Mouse (Mus musculus) forebrain, embryonic 12.5 days (tissue): Measurements from ENCODE around the gene Nppc. TPM values are rescaled to one million over a fixed set of nuclear protein-coding genes. Genes with fewer than 3 reads are reported as not detected.

Experiments used
- ATAC-seq: fragments of 200-750 bp; cut with Nextera tagmentation; 2 replicates; pipeline ENCODE4 v1.8.0; 2017; ENCODE audit warnings: moderate TSS enrichment; ENCODE audit not compliant: low FRiP score
- H3K27ac ChIP-seq: fragments of 300-500 bp; sonication (generic); 2 replicates; pipeline ENCODE4 v1.5.1; 2016; ENCODE audit warnings: mild to moderate bottlenecking
- H3K27me3 ChIP-seq: fragments of 300-500 bp; sonication (generic); 2 replicates; pipeline ENCODE4 v1.6.1; 2016; ENCODE audit warnings: mild to moderate bottlenecking
- H3K36me3 ChIP-seq: fragments of 300-500 bp; sonication (generic); replicated peaks from 2 replicates; pipeline ENCODE4 v1.6.1; 2016; ENCODE audit warnings: mild to moderate bottlenecking
- H3K4me1 ChIP-seq: fragments of 300-500 bp; sonication (generic); 2 replicates; pipeline ENCODE4 v1.6.1; 2016
- H3K4me2 ChIP-seq: fragments of 300-500 bp; sonication (generic); 2 replicates; pipeline ENCODE4 v1.6.1; 2016; ENCODE audit warnings: mild to moderate bottlenecking, moderate library complexity
- H3K4me3 ChIP-seq: fragments of 300-500 bp; sonication (generic); replicated peaks from 2 replicates; pipeline ENCODE4 v1.5.1; 2016; ENCODE audit warnings: mild to moderate bottlenecking
- H3K9ac ChIP-seq: fragments of 300-500 bp; sonication (generic); 2 replicates; pipeline ENCODE4 v1.6.1; 2016; ENCODE audit warnings: mild to moderate bottlenecking
- H3K9me3 ChIP-seq: fragments of 300-500 bp; sonication (generic); 2 replicates; pipeline ENCODE4 v1.6.1; 2016
- WGBS: fragments of 180-500 bp; shearing (Covaris S2); methylation state at CpG from one replicate; pipeline ENCODE4 v1.1.7; 2016; 5-methylcytosine and 5-hydroxymethylcytosine counted together
- polyA plus RNA-seq: library from polyadenylated mRNA; unstranded; fragments of >200 nt; fragmentation: Nextera tagmentation; extraction: Ambion mirVana; gene quantifications from 2 replicates; pipeline ENCODE4 v1.2.1, GENCODE M21; 2016

Gene Nppc
- polyA plus RNA-seq, 1 experiment from 2014 or later: 1.6 TPM

GRCm38 (mm10) chr1:86696948-86697347, 26.6 kb upstream of the Nppc start:
- no peak for ATAC-seq
- no peak overlapping the region for H3K4me2 ChIP-seq
- WGBS: 55% methylated on average over 7 of the region's 7 CpGs

GRCm38 (mm10) chr1:86691027-86691426, 20.7 kb upstream of the Nppc start:
- no peaks in the 10 kb centered on the region for H3K27me3 ChIP-seq
- H3K4me1 ChIP-seq: no peaks in the 10 kb centered on the region
- no peaks in the 10 kb centered on the region for H3K9me3 ChIP-seq
- H3K9ac ChIP-seq: no peak overlapping the region
- no peak overlapping the region for H3K27ac ChIP-seq
- WGBS: 70% methylated on average over 5 of the region's 5 CpGs
- no peaks in the 10 kb centered on the region for H3K36me3 ChIP-seq
- ATAC-seq: no peak
- H3K4me2 ChIP-seq: no peak overlapping the region
- no peak overlapping the region for H3K4me3 ChIP-seq

More at GRCm38 (mm10) chr1:86696948-86697347, 26.6 kb upstream of the Nppc start:
- no peaks in the 10 kb centered on the region for H3K4me1 ChIP-seq
- no peaks in the 10 kb centered on the region for H3K9me3 ChIP-seq
- no peak overlapping the region for H3K4me3 ChIP-seq
- no peaks in the 10 kb centered on the region for H3K36me3 ChIP-seq
- H3K27ac ChIP-seq: no peak overlapping the region
- H3K9ac ChIP-seq: no peak overlapping the region
- no peaks in the 10 kb centered on the region for H3K27me3 ChIP-seq

GRCm38 (mm10) chr1:86687236-86687635, 16.9 kb upstream of the Nppc start:
- Histone ChIP-seq H3K27ac (no peak overlapping the region), H3K9me3 (no peaks in the 10 kb centered on the region), H3K4me1 (no peaks in the 10 kb centered on the region), H3K27me3 (no peaks in the 10 kb centered on the region; the same call in 1 of the 2 replicates), H3K4me3 (no peak overlapping the region), H3K9ac (no peak overlapping the region), H3K4me2 (no peak overlapping the region), H3K36me3 (no peaks in the 10 kb centered on the region)
- no peak for ATAC-seq
- 85% methylated on average over 4 of the region's 4 CpGs for WGBS

GRCm38 (mm10) chr1:86678667-86679066, 8.3 kb upstream of the Nppc start:
- H3K4me2 ChIP-seq: no peak overlapping the region
- H3K27ac ChIP-seq: no peak overlapping the region
- no peak overlapping the region for H3K9ac ChIP-seq
- H3K27me3 ChIP-seq: no peaks in the 10 kb centered on the region; the same call in 1 of the 2 replicates
- H3K36me3 ChIP-seq: no peaks in the 10 kb centered on the region
- no peaks in the 10 kb centered on the region for H3K9me3 ChIP-seq
- WGBS: 86% methylated on average over 10 of the region's 10 CpGs
- no peak overlapping the region for H3K4me3 ChIP-seq
- no peaks in the 10 kb centered on the region for H3K4me1 ChIP-seq
- no peak for ATAC-seq

GRCm38 (mm10) chr1:86677624-86678023, 7.3 kb upstream of the Nppc start:
- no peak overlapping the region for H3K4me3 ChIP-seq
- no peak for ATAC-seq
- no peak overlapping the region for H3K4me2 ChIP-seq
- H3K9ac ChIP-seq: no peak overlapping the region
- WGBS: 84% methylated on average over 3 of the region's 3 CpGs
- no peaks in the 10 kb centered on the region for H3K9me3 ChIP-seq
- no peaks in the 10 kb centered on the region for H3K36me3 ChIP-seq
- H3K27me3 ChIP-seq: peaks cover 4% of the 10 kb centered on the region
- no peak overlapping the region for H3K27ac ChIP-seq
- no peaks in the 10 kb centered on the region for H3K4me1 ChIP-seq

- WGBS: 90% methylated on average over 12 of the region's 12 CpGs
- ATAC-seq: no peak
- peaks cover 29% of the 10 kb centered on the region for H3K27me3 ChIP-seq
- no peaks in the 10 kb centered on the region for H3K36me3 ChIP-seq
- no peak overlapping the region for H3K4me3 ChIP-seq
- H3K9ac ChIP-seq: no peak overlapping the region
- H3K9me3 ChIP-seq: no peaks in the 10 kb centered on the region
- H3K4me1 ChIP-seq: peaks cover 6% of the 10 kb centered on the region
- H3K4me2 ChIP-seq: no peak overlapping the region
- no peak overlapping the region for H3K27ac ChIP-seq
Measured at GRCm38 (mm10) chr1:86675126-86675525, 4.8 kb upstream of the Nppc start.

- Histone ChIP-seq H3K4me1 (peaks cover 13% of the 10 kb centered on the region), H3K27ac (no peak overlapping the region), H3K4me2 (no peak overlapping the region), H3K9me3 (no peaks in the 10 kb centered on the region), H3K27me3 (peaks cover 36% of the 10 kb centered on the region), H3K9ac (no peak overlapping the region), H3K36me3 (no peaks in the 10 kb centered on the region), H3K4me3 (no peak overlapping the region)
- WGBS: 71% methylated on average over 9 of the region's 9 CpGs
- no peak for ATAC-seq
Measured at GRCm38 (mm10) chr1:86674385-86674784, 4.0 kb upstream of the Nppc start.

- peak overlapping the region; percentile 90 for H3K4me2 ChIP-seq
- peak overlapping the region; percentile 55 for H3K4me3 ChIP-seq
- H3K27me3 ChIP-seq: peaks cover 57% of the 10 kb centered on the region
- H3K36me3 ChIP-seq: no peaks in the 10 kb centered on the region
- no peak overlapping the region for H3K27ac ChIP-seq
- no peaks in the 10 kb centered on the region for H3K9me3 ChIP-seq
- ATAC-seq: peak; percentile 74
- H3K4me1 ChIP-seq: peaks cover 13% of the 10 kb centered on the region
- peak overlapping the region; percentile 78 for H3K9ac ChIP-seq
- WGBS: under 1% methylated on average over 44 of the region's 44 CpGs
Measured at GRCm38 (mm10) chr1:86669552-86670273, 658 bp downstream of the Nppc start.

- peaks cover 27% of the 10 kb centered on the region for H3K27me3 ChIP-seq
- H3K9me3 ChIP-seq: no peaks in the 10 kb centered on the region
- H3K4me1 ChIP-seq: peaks cover 6% of the 10 kb centered on the region
- no peak overlapping the region for H3K4me2 ChIP-seq
- no peaks in the 10 kb centered on the region for H3K36me3 ChIP-seq
- no peak overlapping the region for H3K9ac ChIP-seq
- ATAC-seq: no peak
- no peak overlapping the region for H3K4me3 ChIP-seq
- H3K27ac ChIP-seq: no peak overlapping the region
- WGBS: 77% methylated on average over 2 of the region's 2 CpGs
Measured at GRCm38 (mm10) chr1:86665091-86665490, 5.3 kb downstream of the Nppc start.

- H3K4me2 ChIP-seq: no peak overlapping the region
- 86% methylated on average over 5 of the region's 5 CpGs for WGBS
- no peaks in the 10 kb centered on the region for H3K9me3 ChIP-seq
- ATAC-seq: no peak
- H3K27ac ChIP-seq: no peak overlapping the region
- no peak overlapping the region for H3K9ac ChIP-seq
- H3K4me3 ChIP-seq: no peak overlapping the region
- no peaks in the 10 kb centered on the region for H3K36me3 ChIP-seq
- H3K4me1 ChIP-seq: no peaks in the 10 kb centered on the region
- no peaks in the 10 kb centered on the region for H3K27me3 ChIP-seq
Measured at GRCm38 (mm10) chr1:86657071-86657470, 13.3 kb downstream of the Nppc start.

GRCm38 (mm10) chr1:86652675-86653074, 17.7 kb downstream of the Nppc start:
- H3K27me3 ChIP-seq: no peaks in the 10 kb centered on the region
- no peaks in the 10 kb centered on the region for H3K9me3 ChIP-seq
- no peaks in the 10 kb centered on the region for H3K36me3 ChIP-seq
- H3K4me3 ChIP-seq: no peak overlapping the region
- H3K4me2 ChIP-seq: no peak overlapping the region
- H3K27ac ChIP-seq: no peak overlapping the region
- 63% methylated on average over 4 of the region's 4 CpGs for WGBS
- no peak overlapping the region for H3K9ac ChIP-seq
- ATAC-seq: no peak
- H3K4me1 ChIP-seq: no peaks in the 10 kb centered on the region

GRCm38 (mm10) chr1:86650272-86650671, 20.1 kb downstream of the Nppc start:
- Histone ChIP-seq H3K36me3 (no peaks in the 10 kb centered on the region), H3K4me3 (no peak overlapping the region), H3K27me3 (no peaks in the 10 kb centered on the region), H3K4me2 (no peak overlapping the region), H3K27ac (no peak overlapping the region), H3K9ac (no peak overlapping the region), H3K9me3 (no peaks in the 10 kb centered on the region), H3K4me1 (no peaks in the 10 kb centered on the region)
- 18% methylated on average over 6 of the region's 6 CpGs for WGBS
- ATAC-seq: no peak

GRCm38 (mm10) chr1:86647517-86647916, 22.9 kb downstream of the Nppc start:
- Histone ChIP-seq H3K4me2 (no peak overlapping the region), H3K27me3 (no peaks in the 10 kb centered on the region), H3K36me3 (no peaks in the 10 kb centered on the region), H3K9me3 (no peaks in the 10 kb centered on the region), H3K27ac (no peak overlapping the region), H3K9ac (no peak overlapping the region), H3K4me3 (no peak overlapping the region), H3K4me1 (no peaks in the 10 kb centered on the region)
- no peak for ATAC-seq
- WGBS: 60% methylated on average over 2 of the region's 2 CpGs
